Mouse (Mus musculus) forebrain, embryonic 15.5 days (tissue): ENCODE data around the gene Znrf3. TPM values are rescaled to one million over a fixed set of nuclear protein-coding genes. Genes with fewer than 3 reads are reported as not detected.

ENCODE experiments used
- ATAC-seq: fragments of 200-750 bp; cut with Nextera tagmentation; replicated peaks from 2 replicates; pipeline ENCODE4 v1.8.0; 2017; ENCODE audit warnings: mild to moderate bottlenecking, moderate TSS enrichment, moderate library complexity
- H3K27ac ChIP-seq: fragments of 300-500 bp; sonication (generic); replicated peaks from 2 replicates; pipeline ENCODE4 v1.5.1; 2015; ENCODE audit warnings: mild to moderate bottlenecking, inconsistent platforms
- H3K27me3 ChIP-seq: fragments of 300-500 bp; sonication (generic); 2 replicates; pipeline ENCODE4 v1.6.1; 2015; ENCODE audit warnings: inconsistent platforms
- H3K36me3 ChIP-seq: fragments of 300-500 bp; sonication (generic); 2 replicates; pipeline ENCODE4 v1.6.1; 2015; ENCODE audit warnings: mild to moderate bottlenecking, inconsistent platforms
- H3K4me1 ChIP-seq: fragments of 300-500 bp; sonication (generic); 2 replicates; pipeline ENCODE4 v1.6.1; 2015; ENCODE audit warnings: inconsistent platforms
- H3K4me2 ChIP-seq: fragments of 300-500 bp; sonication (generic); replicated peaks from 2 replicates; pipeline ENCODE4 v1.6.1; 2015; ENCODE audit warnings: mild to moderate bottlenecking, inconsistent platforms
- H3K4me3 ChIP-seq: fragments of 300-500 bp; sonication (generic); 2 replicates; pipeline ENCODE4 v1.5.1; 2015; ENCODE audit warnings: mild to moderate bottlenecking, inconsistent platforms
- H3K9ac ChIP-seq: fragments of 300-500 bp; sonication (generic); replicated peaks from 2 replicates; pipeline ENCODE4 v1.6.1; 2015; ENCODE audit warnings: mild to moderate bottlenecking, inconsistent platforms
- H3K9me3 ChIP-seq: fragments of 300-500 bp; sonication (generic); 2 replicates; pipeline ENCODE4 v1.6.1; 2016; ENCODE audit warnings: inconsistent platforms
- WGBS: fragments of 180-500 bp; shearing (Covaris S2); methylation state at CpG from one replicate; pipeline ENCODE4 v1.1.7; 2015; ENCODE audit warnings: mixed read lengths; 5-methylcytosine and 5-hydroxymethylcytosine counted together
- polyA plus RNA-seq: library from polyadenylated mRNA; unstranded; fragments of >200 nt; fragmentation: Nextera tagmentation; extraction: Ambion mirVana; gene quantifications from 2 replicates; pipeline ENCODE4 v1.2.1, GENCODE M21; 2015

Znrf3 gene
- polyA plus RNA-seq, 1 experiment from 2014 or later, result 7.4 TPM

- Histone ChIP-seq H3K36me3 (no peaks in the 10 kb centered on the region), H3K9ac (no peak overlapping the region), H3K27me3 (no peaks in the 10 kb centered on the region), H3K9me3 (no peaks in the 10 kb centered on the region), H3K4me1 (peaks cover 12% of the 10 kb centered on the region), H3K4me3 (no peak overlapping the region), H3K27ac (peak overlapping the region; percentile 67), H3K4me2 (no peak overlapping the region)
- ATAC-seq, result no peak; the same call in 1 of the 2 replicates
- WGBS, result 44% methylated on average over 9 of the region's 9 CpGs
These were observed 173.2 kb downstream of the Znrf3 start for GRCm38 (mm10) chr11:5271274-5272065.

- H3K4me2 ChIP-seq, result no peak overlapping the region
- H3K27me3 ChIP-seq, result no peaks in the 10 kb centered on the region
- no peaks in the 10 kb centered on the region for H3K36me3 ChIP-seq
- 87% methylated on average over 8 of the region's 8 CpGs for WGBS
- peaks cover 12% of the 10 kb centered on the region for H3K4me1 ChIP-seq
- no peak overlapping the region for H3K4me3 ChIP-seq
- no peaks in the 10 kb centered on the region for H3K9me3 ChIP-seq
- ATAC-seq, result no peak
- no peak overlapping the region for H3K27ac ChIP-seq
- H3K9ac ChIP-seq, result no peak overlapping the region
These were observed 174.7 kb downstream of the Znrf3 start for GRCm38 (mm10) chr11:5269846-5270461.

GRCm38 (mm10) chr11:5265764-5266163 is 178.9 kb downstream of the Znrf3 start:
- Histone ChIP-seq H3K27me3 (0 out of 2 replicates have a peak, but pooled peaks cover 4% of the 10 kb centered on the region), H3K4me1 (peaks cover 3% of the 10 kb centered on the region), H3K4me2 (no peak overlapping the region), H3K27ac (no peak overlapping the region), H3K36me3 (no peaks in the 10 kb centered on the region), H3K9me3 (no peaks in the 10 kb centered on the region), H3K4me3 (no peak overlapping the region), H3K9ac (no peak overlapping the region)
- ATAC-seq, result no peak
- WGBS, result 73% methylated on average over 8 of the region's 8 CpGs

- no peak overlapping the region for H3K4me2 ChIP-seq
- no peak overlapping the region for H3K9ac ChIP-seq
- H3K27ac ChIP-seq, result no peak overlapping the region
- 66% methylated on average over 26 of the region's 26 CpGs for WGBS
- no peak overlapping the region for H3K4me3 ChIP-seq
- no peak for ATAC-seq
- H3K27me3 ChIP-seq, result 0 out of 2 replicates have a peak, but pooled peaks cover 4% of the 10 kb centered on the region
- H3K9me3 ChIP-seq, result no peaks in the 10 kb centered on the region
- H3K4me1 ChIP-seq, result peaks cover 10% of the 10 kb centered on the region
- H3K36me3 ChIP-seq, result no peaks in the 10 kb centered on the region
These were observed 181.4 kb downstream of the Znrf3 start for GRCm38 (mm10) chr11:5263078-5263730.

GRCm38 (mm10) chr11:5261508-5262392 is 182.9 kb downstream of the Znrf3 start, which contains the start of gene Kremen1:
TSS of gene Kremen1 (minus strand) at chr11:5261558.
- ATAC-seq, result peak; percentile 98
- no peaks in the 10 kb centered on the region for H3K36me3 ChIP-seq
- peak within 1 kb of the TSS; percentile 48 for H3K27ac ChIP-seq

GRCm38 (mm10) chr11:5260942-5261459 is 183.6 kb downstream of the Znrf3 start:
- Histone ChIP-seq H3K4me3 (peak overlapping the region; percentile 89), H3K27me3 (0 out of 2 replicates have a peak, but pooled peaks cover 4% of the 10 kb centered on the region), H3K36me3 (no peaks in the 10 kb centered on the region), H3K4me1 (peaks cover 22% of the 10 kb centered on the region), H3K4me2 (peak overlapping the region; percentile 87), H3K27ac (no peak overlapping the region), H3K9ac (peak overlapping the region; percentile 71), H3K9me3 (no peaks in the 10 kb centered on the region)
- under 1% methylated on average over 30 of the region's 42 CpGs for WGBS
- ATAC-seq, result peak; percentile 46; the same call in 1 of the 2 replicates

More at GRCm38 (mm10) chr11:5261508-5262392, 182.9 kb downstream of the Znrf3 start, which contains the start of gene Kremen1:
- no peaks in the 10 kb centered on the region for H3K9me3 ChIP-seq
- 0 out of 2 replicates have a peak, but pooled peaks cover 4% of the 10 kb centered on the region for H3K27me3 ChIP-seq
- H3K4me3 ChIP-seq, result peak within 1 kb of the TSS; percentile 89
- peaks cover 15% of the 10 kb centered on the region for H3K4me1 ChIP-seq
- peak within 1 kb of the TSS; percentile 87 for H3K4me2 ChIP-seq
- 3% methylated on average over 50 of the region's 80 CpGs for WGBS
- H3K9ac ChIP-seq, result peak within 1 kb of the TSS; percentile 71

- H3K4me2 ChIP-seq, result peak overlapping the region; percentile 87
- no peaks in the 10 kb centered on the region for H3K36me3 ChIP-seq
- no peak for ATAC-seq
- no peak overlapping the region for H3K27ac ChIP-seq
- no peak overlapping the region for H3K9ac ChIP-seq
- H3K4me3 ChIP-seq, result peak overlapping the region; percentile 89; the same call in 1 of the 2 replicates
- H3K27me3 ChIP-seq, result 0 out of 2 replicates have a peak, but pooled peaks cover 4% of the 10 kb centered on the region
- 57% methylated on average over 10 of the region's 10 CpGs for WGBS
- peaks cover 31% of the 10 kb centered on the region for H3K4me1 ChIP-seq
- no peaks in the 10 kb centered on the region for H3K9me3 ChIP-seq
These were observed 184.6 kb downstream of the Znrf3 start for GRCm38 (mm10) chr11:5259944-5260598.

- Histone ChIP-seq H3K27ac (no peak overlapping the region), H3K27me3 (0 out of 2 replicates have a peak, but pooled peaks cover 2% of the 10 kb centered on the region), H3K9me3 (no peaks in the 10 kb centered on the region), H3K4me1 (peaks cover 42% of the 10 kb centered on the region), H3K4me3 (no peak overlapping the region), H3K4me2 (no peak overlapping the region), H3K36me3 (no peaks in the 10 kb centered on the region), H3K9ac (no peak overlapping the region)
- 94% methylated on average over 6 of the region's 6 CpGs for WGBS
- ATAC-seq, result no peak
These were observed 186.6 kb downstream of the Znrf3 start for GRCm38 (mm10) chr11:5258036-5258435.

GRCm38 (mm10) chr11:5257151-5257862 is 187.3 kb downstream of the Znrf3 start:
- Histone ChIP-seq H3K36me3 (no peaks in the 10 kb centered on the region), H3K27me3 (no peaks in the 10 kb centered on the region), H3K4me3 (no peak overlapping the region), H3K4me2 (no peak overlapping the region), H3K9ac (no peak overlapping the region), H3K4me1 (peaks cover 42% of the 10 kb centered on the region), H3K9me3 (no peaks in the 10 kb centered on the region), H3K27ac (0 out of 2 replicates have a peak overlapping the region, but pooled peaks have one; percentile 69)
- ATAC-seq, result no peak
- 85% methylated on average over 13 of the region's 13 CpGs for WGBS

GRCm38 (mm10) chr11:5255509-5256014 is 189.1 kb downstream of the Znrf3 start:
- Histone ChIP-seq H3K4me2 (no peak overlapping the region), H3K9ac (no peak overlapping the region), H3K9me3 (no peaks in the 10 kb centered on the region), H3K4me3 (no peak overlapping the region), H3K36me3 (no peaks in the 10 kb centered on the region), H3K4me1 (peaks cover 37% of the 10 kb centered on the region), H3K27me3 (no peaks in the 10 kb centered on the region), H3K27ac (peak overlapping the region; percentile 69)
- ATAC-seq, result peak; percentile 67
- 4% methylated on average over 9 of the region's 9 CpGs for WGBS
